Mouse (Mus musculus) megakaryocyte, embryonic 14.5 days (primary cell): ENCODE data around the gene Rsad1.

ENCODE experiments used
- FLI1 ChIP-seq: IDR thresholded peaks from 2 replicates; pipeline ENCODE4 v1.6.1; 2012; ENCODE audit warnings: low read length, inconsistent platforms, mixed read lengths
- GATA1 ChIP-seq: IDR thresholded peaks from 3 replicates; pipeline ENCODE4 v1.6.1; 2012; ENCODE audit warnings: mixed read lengths, low read length, inconsistent platforms, borderline replicate concordance

GRCm38 (mm10) chr11:94548041-94548784 is 842 bp downstream of the Rsad1 start:
- no peak for TF ChIP-seq GATA1
- no peak for TF ChIP-seq FLI1
